Mouse (Mus musculus): ENCODE measurements around the gene Olfr1228. TPM values are rescaled to one million over a fixed set of nuclear protein-coding genes. Genes with fewer than 3 reads are reported as not detected.

The Olfr1228 gene
- not detected in 2 replicates for polyA plus RNA-seq (2015; fragmentation: Nextera tagmentation; extraction: Ambion mirVana)

- ATAC-seq: no peak
- Histone ChIP-seq H3K9me3 (replicated peaks) (no peaks in the 10 kb centered on the region), H3K36me3 (ENCODE audit: poor library complexity, severe bottlenecking) (no peaks in the 10 kb centered on the region), H3K4me1 (no peaks in the 10 kb centered on the region), H3K27ac (no peak within 1 kb of the TSS), H3K4me3 (no peak within 1 kb of the TSS), H3K27me3 (no peaks in the 10 kb centered on the region), H3K4me2 (no peak within 1 kb of the TSS), H3K9ac (no peak within 1 kb of the TSS)
Measured at GRCm38 (mm10) chr2:89253962-89254361, at the start of gene Olfr1228. Gene Olfr1228, minus strand, starts transcription at chr2:89254062.

GRCm38 (mm10) chr2:89297168-89297567, 43.3 kb upstream of the Olfr1228 start, which contains the start of gene Olfr1230:
Gene Olfr1230, minus strand, starts transcription at chr2:89297268.
- 93% methylated on average over 1 of the region's 1 CpGs for WGBS
- Histone ChIP-seq H3K4me3 (no peak within 1 kb of the TSS), H3K4me2 (no peak within 1 kb of the TSS), H3K27me3 (no peaks in the 10 kb centered on the region), H3K36me3 (ENCODE audit: poor library complexity, severe bottlenecking) (no peaks in the 10 kb centered on the region), H3K9ac (no peak within 1 kb of the TSS), H3K9me3 (replicated peaks) (no peaks in the 10 kb centered on the region), H3K27ac (no peak within 1 kb of the TSS), H3K4me1 (no peaks in the 10 kb centered on the region)
- ATAC-seq: no peak

- H3K27ac ChIP-seq: no peak within 1 kb of the TSS
- no peak within 1 kb of the TSS for H3K9ac ChIP-seq
- H3K4me3 ChIP-seq: no peak within 1 kb of the TSS
- no peaks in the 10 kb centered on the region for H3K27me3 ChIP-seq
- 73% methylated on average over 2 of the region's 2 CpGs for WGBS
- no peaks in the 10 kb centered on the region for H3K36me3 ChIP-seq (ENCODE audit: poor library complexity, severe bottlenecking)
- H3K4me2 ChIP-seq: no peak within 1 kb of the TSS
- no peaks in the 10 kb centered on the region for H3K9me3 ChIP-seq (replicated peaks)
- no peak for ATAC-seq
- H3K4me1 ChIP-seq: no peaks in the 10 kb centered on the region
Measured at GRCm38 (mm10) chr2:89287914-89288313, 34.1 kb upstream of the Olfr1228 start, which contains the start of gene Olfr1229. Gene Olfr1229, minus strand, starts transcription at chr2:89288014.

GRCm38 (mm10) chr2:89199948-89200347, 53.9 kb downstream of the Olfr1228 start, which contains the start of gene Olfr1226:
Gene Olfr1226, minus strand, starts transcription at chr2:89200048.
- H3K27ac ChIP-seq: no peak within 1 kb of the TSS
- no peaks in the 10 kb centered on the region for H3K9me3 ChIP-seq (replicated peaks)
- H3K36me3 ChIP-seq (ENCODE audit: poor library complexity, severe bottlenecking): no peaks in the 10 kb centered on the region
- H3K4me1 ChIP-seq: no peaks in the 10 kb centered on the region
- H3K4me2 ChIP-seq: no peak within 1 kb of the TSS
- H3K4me3 ChIP-seq: no peak within 1 kb of the TSS
- no peak for ATAC-seq
- 62% methylated on average over 2 of the region's 2 CpGs for WGBS
- H3K9ac ChIP-seq: no peak within 1 kb of the TSS
- no peaks in the 10 kb centered on the region for H3K27me3 ChIP-seq

Other genes starting within 250 kb of the Olfr1228 start
- gene Olfr1215, start 247.1 kb downstream of the Olfr1228 start, polyA plus RNA-seq (2015; fragmentation: Nextera tagmentation; extraction: Ambion mirVana): not detected in 2 replicates
- not detected in 2 replicates for gene Olfr1216, start 235.7 kb downstream of the Olfr1228 start, polyA plus RNA-seq (2015; fragmentation: Nextera tagmentation; extraction: Ambion mirVana)
- gene Olfr1217, start 222.0 kb downstream of the Olfr1228 start, polyA plus RNA-seq (2015; fragmentation: Nextera tagmentation; extraction: Ambion mirVana): not detected in 2 replicates
- not detected in 2 replicates for gene Olfr1218, start 192.9 kb downstream of the Olfr1228 start, polyA plus RNA-seq (2015; fragmentation: Nextera tagmentation; extraction: Ambion mirVana)
- gene Olfr1219, start 170.5 kb downstream of the Olfr1228 start, polyA plus RNA-seq (2015; fragmentation: Nextera tagmentation; extraction: Ambion mirVana): not detected in 2 replicates
- not detected in 2 replicates for gene Olfr1220, start 147.2 kb downstream of the Olfr1228 start, polyA plus RNA-seq (2015; fragmentation: Nextera tagmentation; extraction: Ambion mirVana)
- gene Olfr1221, start 136.8 kb downstream of the Olfr1228 start, polyA plus RNA-seq (2015; fragmentation: Nextera tagmentation; extraction: Ambion mirVana): not detected in 2 replicates
- gene Olfr1222, start 121.0 kb downstream of the Olfr1228 start, polyA plus RNA-seq (2015; fragmentation: Nextera tagmentation; extraction: Ambion mirVana): not detected in 2 replicates
- gene Olfr1223, start 102.5 kb downstream of the Olfr1228 start, polyA plus RNA-seq (2015; fragmentation: Nextera tagmentation; extraction: Ambion mirVana): not detected in 2 replicates
- gene Olfr1224-ps1, start 90.0 kb downstream of the Olfr1228 start, polyA plus RNA-seq (2015; fragmentation: Nextera tagmentation; extraction: Ambion mirVana): not detected in 2 replicates
- gene Olfr1225, start 79.4 kb downstream of the Olfr1228 start, polyA plus RNA-seq (2015; fragmentation: Nextera tagmentation; extraction: Ambion mirVana): not detected in 2 replicates
- gene Olfr1226, start 54.0 kb downstream of the Olfr1228 start, polyA plus RNA-seq (2015; fragmentation: Nextera tagmentation; extraction: Ambion mirVana): not detected in 2 replicates
- gene Olfr1229, start 34.0 kb upstream of the Olfr1228 start, polyA plus RNA-seq (2015; fragmentation: Nextera tagmentation; extraction: Ambion mirVana): not detected in 2 replicates
- gene Olfr1230, start 43.2 kb upstream of the Olfr1228 start, polyA plus RNA-seq (2015; fragmentation: Nextera tagmentation; extraction: Ambion mirVana): not detected in 2 replicates
- gene Olfr1231, start 53.0 kb upstream of the Olfr1228 start, polyA plus RNA-seq (2015; fragmentation: Nextera tagmentation; extraction: Ambion mirVana): not detected in 2 replicates
- not detected in 2 replicates for gene Olfr1232, start 75.6 kb upstream of the Olfr1228 start, polyA plus RNA-seq (2015; fragmentation: Nextera tagmentation; extraction: Ambion mirVana)
- gene Olfr1233, start 88.3 kb upstream of the Olfr1228 start, polyA plus RNA-seq (2015; fragmentation: Nextera tagmentation; extraction: Ambion mirVana): not detected in 2 replicates
- gene Olfr1234, start 110.8 kb upstream of the Olfr1228 start, polyA plus RNA-seq (2015; fragmentation: Nextera tagmentation; extraction: Ambion mirVana): not detected in 2 replicates
- gene Olfr1238, start 155.6 kb upstream of the Olfr1228 start, polyA plus RNA-seq (2015; fragmentation: Nextera tagmentation; extraction: Ambion mirVana): not detected in 2 replicates
- not detected in 2 replicates for gene Olfr1239, start 166.3 kb upstream of the Olfr1228 start, polyA plus RNA-seq (2015; fragmentation: Nextera tagmentation; extraction: Ambion mirVana)
- not detected in 2 replicates for gene Olfr1240, start 188.9 kb upstream of the Olfr1228 start, polyA plus RNA-seq (2015; fragmentation: Nextera tagmentation; extraction: Ambion mirVana)
- not detected in 2 replicates for gene Olfr1241, start 233.1 kb upstream of the Olfr1228 start, polyA plus RNA-seq (2015; fragmentation: Nextera tagmentation; extraction: Ambion mirVana)
- gene Olfr1242, start 244.3 kb upstream of the Olfr1228 start, polyA plus RNA-seq (2015; fragmentation: Nextera tagmentation; extraction: Ambion mirVana): not detected in 2 replicates